Mouse (Mus musculus) T-helper 17 cell (primary cell): Measurements from ENCODE around the gene Cadps.

Experiments
- in situ Hi-C, 2 experiments: fragments of 300-600 bp; cut with MboI, MseI; formaldehyde crosslinking; loops; 1 replicate in 1 of 2; 2 replicates in 1 of 2; pipeline ENCODE4 v1.15.1; 2025; ENCODE audit warnings: high pct_unique_total_duplicates in 2 of 2

The Cadps gene

GRCm38 (mm10) chr14:12394318-12394717, 428.6 kb downstream of the Cadps start:
- in situ Hi-C loops, result no loop called here

GRCm38 (mm10) chr14:12393271-12393861, 429.5 kb downstream of the Cadps start:
- in situ Hi-C loops, result no loop called here

- in situ Hi-C loops, result no loop called here
Measured at GRCm38 (mm10) chr14:12391167-12391566, 431.7 kb downstream of the Cadps start.

GRCm38 (mm10) chr14:12388806-12389436, 434.0 kb downstream of the Cadps start:
- in situ Hi-C loops, result no loop called here

- in situ Hi-C loops, result no loop called here
Measured at GRCm38 (mm10) chr14:12388192-12388795, 434.6 kb downstream of the Cadps start.

- in situ Hi-C loops, result no loop called here
Measured at GRCm38 (mm10) chr14:12387176-12387575, 435.7 kb downstream of the Cadps start.

- in situ Hi-C loops, result no loop called here
Measured at GRCm38 (mm10) chr14:12377883-12378282, 445.0 kb downstream of the Cadps start.

- in situ Hi-C loops, result no loop called here
Measured at GRCm38 (mm10) chr14:12377289-12377688, 445.6 kb downstream of the Cadps start.

GRCm38 (mm10) chr14:12375451-12375850, 447.4 kb downstream of the Cadps start:
- in situ Hi-C loops, result no loop called here

- in situ Hi-C loops, result no loop called here
Measured at GRCm38 (mm10) chr14:12350271-12350916, 472.5 kb downstream of the Cadps start.

GRCm38 (mm10) chr14:12349334-12350090, 473.4 kb downstream of the Cadps start:
- in situ Hi-C loops, result no loop called here

GRCm38 (mm10) chr14:12348089-12348488, 474.8 kb downstream of the Cadps start, which contains the start of gene Fezf2:
Fezf2 (minus strand) TSS chr14:12348189.
- in situ Hi-C loops, result no loop called here

GRCm38 (mm10) chr14:12346865-12347600, 475.8 kb downstream of the Cadps start:
- in situ Hi-C loops, result no loop called here

- in situ Hi-C loops, result no loop called here
Measured at GRCm38 (mm10) chr14:12346011-12346864, 476.6 kb downstream of the Cadps start.

GRCm38 (mm10) chr14:12345241-12345921, 477.5 kb downstream of the Cadps start:
- in situ Hi-C loops, result no loop called here

GRCm38 (mm10) chr14:12344746-12345240, 478.1 kb downstream of the Cadps start:
- in situ Hi-C loops, result no loop called here

- in situ Hi-C loops, result no loop called here
Measured at GRCm38 (mm10) chr14:12344061-12344745, 478.7 kb downstream of the Cadps start.

GRCm38 (mm10) chr14:12343451-12343941, 479.4 kb downstream of the Cadps start:
- in situ Hi-C loops, result no loop called here
